Mouse (Mus musculus): ENCODE measurements around the gene Tmem274. TPM values are rescaled to one million over a fixed set of nuclear protein-coding genes. Genes with fewer than 3 reads are reported as not detected.
"Not testable (repeated sequence)": the region's sequence is repeated elsewhere in the genome, so short reads cannot be mapped to it uniquely, and the experiment has no call there.

The Tmem274 gene
- not detected in 2 replicates for polyA plus RNA-seq (2012; ENCODE audit: insufficient read depth, low replicate concordance)

- Histone ChIP-seq H3K27me3 (replicated peaks) (peaks cover 6% of the 10 kb centered on the region), H3K36me3 (replicated peaks; ENCODE audit: low read length) (peaks cover 39% of the 10 kb centered on the region), H3K4me3 (replicated peaks) (no peak within 1 kb of the TSS), H3K9me3 (peaks cover 5% of the 10 kb centered on the region; the same call in 1 of the 2 replicates), H3K4me1 (peaks cover 3% of the 10 kb centered on the region; the same call in 1 of the 2 replicates)
- TF ChIP-seq GATA1 (IDR thresholded peaks at IDR 0.05; ENCODE audit: borderline replicate concordance, low read length) (no peak), FLI1 (IDR thresholded peaks at IDR 0.05; ENCODE audit: low read length) (no peak)
These were observed at the start of gene Tmem274 for GRCm38 (mm10) chr4:149477078-149477477. Gene Tmem274 (plus strand): TSS chr4:149477378.

GRCm38 (mm10) chr4:149429592-149429991 lies 47.6 kb upstream of the Tmem274 start:
- peaks cover 27% of the 10 kb centered on the region; the same call in 1 of the 2 replicates for H3K4me1 ChIP-seq
- no peaks in the 10 kb centered on the region for H3K36me3 ChIP-seq (replicated peaks; ENCODE audit: low read length)
- H3K9me3 ChIP-seq, result no peaks in the 10 kb centered on the region
- TF ChIP-seq GATA1 (IDR thresholded peaks at IDR 0.05; ENCODE audit: borderline replicate concordance, low read length) (no peak), FLI1 (IDR thresholded peaks at IDR 0.05; ENCODE audit: low read length) (no peak)
- H3K27me3 ChIP-seq (replicated peaks), result no peaks in the 10 kb centered on the region
- H3K4me3 ChIP-seq (replicated peaks), result no peak overlapping the region

GRCm38 (mm10) chr4:149431887-149432286 lies 45.3 kb upstream of the Tmem274 start:
- H3K36me3 ChIP-seq (replicated peaks; ENCODE audit: low read length); H3K9me3 ChIP-seq; H3K4me3 ChIP-seq (replicated peaks); H3K27me3 ChIP-seq (replicated peaks): not testable (repeated sequence)
- peaks cover 21% of the 10 kb centered on the region; the same call in 1 of the 2 replicates for H3K4me1 ChIP-seq

GRCm38 (mm10) chr4:149440576-149440975 lies 36.6 kb upstream of the Tmem274 start:
- H3K27me3 ChIP-seq (replicated peaks), result no peaks in the 10 kb centered on the region
- no peaks in the 10 kb centered on the region for H3K36me3 ChIP-seq (replicated peaks; ENCODE audit: low read length)
- no peak overlapping the region for H3K4me3 ChIP-seq (replicated peaks)
- H3K4me1 ChIP-seq, result peaks cover 20% of the 10 kb centered on the region
- H3K9me3 ChIP-seq, result no peaks in the 10 kb centered on the region
- TF ChIP-seq FLI1 (IDR thresholded peaks at IDR 0.05; ENCODE audit: low read length), result no peak
- no peak for TF ChIP-seq GATA1 (IDR thresholded peaks at IDR 0.05; ENCODE audit: borderline replicate concordance, low read length)

DNA sequence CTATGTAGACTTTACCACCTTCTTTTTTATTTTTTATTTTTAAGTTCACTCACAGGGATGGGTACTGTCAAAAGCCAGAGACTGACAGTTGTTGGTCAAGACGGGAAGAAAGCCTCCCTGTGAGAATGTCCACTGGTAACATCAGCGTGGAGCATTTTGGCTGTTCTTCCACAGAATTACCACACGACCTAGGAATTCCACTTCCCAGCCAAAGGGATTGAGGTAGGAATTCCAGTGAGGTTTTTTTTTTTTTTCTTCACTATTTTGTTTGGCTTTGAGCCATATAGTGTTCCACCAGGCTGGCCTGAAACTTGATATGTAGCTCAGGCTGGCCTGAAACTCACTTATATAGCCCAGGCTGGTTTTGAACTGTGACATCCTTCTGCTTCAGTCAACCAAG lies 34.7 kb upstream of the Tmem274 start:
- TF ChIP-seq GATA1 (IDR thresholded peaks at IDR 0.05; ENCODE audit: borderline replicate concordance, low read length) (no peak), FLI1 (IDR thresholded peaks at IDR 0.05; ENCODE audit: low read length) (no peak)
- Histone ChIP-seq H3K4me3 (replicated peaks) (no peak overlapping the region), H3K27me3 (replicated peaks) (no peaks in the 10 kb centered on the region), H3K9me3 (no peaks in the 10 kb centered on the region), H3K36me3 (replicated peaks; ENCODE audit: low read length) (no peaks in the 10 kb centered on the region), H3K4me1 (peaks cover 29% of the 10 kb centered on the region)

GRCm38 (mm10) chr4:149444465-149444864 lies 32.7 kb upstream of the Tmem274 start:
- no peak for TF ChIP-seq GATA1 (IDR thresholded peaks at IDR 0.05; ENCODE audit: borderline replicate concordance, low read length)
- TF ChIP-seq FLI1 (IDR thresholded peaks at IDR 0.05; ENCODE audit: low read length), result no peak
- Histone ChIP-seq H3K9me3 (no peaks in the 10 kb centered on the region), H3K36me3 (replicated peaks; ENCODE audit: low read length) (no peaks in the 10 kb centered on the region), H3K4me3 (replicated peaks) (peak overlapping the region; percentile 23), H3K4me1 (peaks cover 27% of the 10 kb centered on the region), H3K27me3 (replicated peaks) (no peaks in the 10 kb centered on the region)

DNA sequence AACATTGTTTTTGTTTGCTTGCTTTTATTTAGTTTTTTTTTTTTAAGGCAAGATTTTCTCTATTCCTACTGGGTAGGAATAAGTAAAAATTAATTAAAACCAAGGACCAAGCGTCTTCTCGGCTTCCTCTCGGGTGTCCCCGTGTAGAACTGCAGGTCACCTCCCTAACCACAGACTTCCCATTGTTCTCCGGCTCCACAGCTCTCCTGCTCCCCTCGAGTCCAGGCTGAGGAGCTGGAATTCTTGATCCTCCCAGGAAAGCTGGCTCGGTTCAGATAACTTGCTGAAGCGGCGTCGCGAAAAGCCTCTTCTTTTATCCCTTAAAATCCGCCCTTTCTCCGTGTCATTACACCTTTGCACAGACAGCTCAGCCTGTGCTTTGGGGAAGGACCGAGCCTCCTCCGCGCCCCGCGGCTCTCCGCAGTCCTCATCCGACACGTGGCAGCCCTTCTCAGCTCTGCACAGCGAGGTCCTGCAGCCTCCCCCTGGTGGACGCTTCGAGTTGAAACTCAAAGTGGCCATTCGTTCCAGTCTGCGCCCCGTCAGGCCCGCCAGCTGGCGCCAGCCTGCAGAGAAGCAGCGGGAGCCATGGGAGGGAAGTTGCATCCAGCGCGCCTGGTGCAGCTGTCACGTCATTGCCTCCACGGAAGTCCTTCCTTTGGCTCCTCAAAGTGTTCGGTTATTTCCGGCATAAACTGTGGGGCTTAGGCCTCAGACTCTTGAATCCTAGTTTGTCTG lies 32.0 kb upstream of the Tmem274 start:
- Histone ChIP-seq H3K27me3 (replicated peaks) (no peaks in the 10 kb centered on the region), H3K9me3 (no peaks in the 10 kb centered on the region), H3K36me3 (replicated peaks; ENCODE audit: low read length) (no peaks in the 10 kb centered on the region), H3K4me3 (replicated peaks) (peak overlapping the region; percentile 89), H3K4me1 (peaks cover 23% of the 10 kb centered on the region)
- TF ChIP-seq FLI1 (IDR thresholded peaks at IDR 0.05; ENCODE audit: low read length) (no peak), GATA1 (IDR thresholded peaks at IDR 0.05; ENCODE audit: borderline replicate concordance, low read length) (no peak)

- Histone ChIP-seq H3K9me3 (no peaks in the 10 kb centered on the region), H3K4me3 (replicated peaks) (peak overlapping the region; percentile 89), H3K4me1 (peaks cover 23% of the 10 kb centered on the region), H3K36me3 (replicated peaks; ENCODE audit: low read length) (no peaks in the 10 kb centered on the region), H3K27me3 (replicated peaks) (no peaks in the 10 kb centered on the region)
- no peak for TF ChIP-seq GATA1 (IDR thresholded peaks at IDR 0.05; ENCODE audit: borderline replicate concordance, low read length)
These were observed 31.3 kb upstream of the Tmem274 start for GRCm38 (mm10) chr4:149445868-149446267.

GRCm38 (mm10) chr4:149446309-149446708 lies 30.9 kb upstream of the Tmem274 start:
- TF ChIP-seq FLI1 (IDR thresholded peaks at IDR 0.05; ENCODE audit: low read length) (no peak), GATA1 (IDR thresholded peaks at IDR 0.05; ENCODE audit: borderline replicate concordance, low read length) (no peak)
- no peaks in the 10 kb centered on the region for H3K36me3 ChIP-seq (replicated peaks; ENCODE audit: low read length)
- peaks cover 23% of the 10 kb centered on the region for H3K4me1 ChIP-seq
- no peaks in the 10 kb centered on the region for H3K27me3 ChIP-seq (replicated peaks)
- H3K9me3 ChIP-seq, result no peaks in the 10 kb centered on the region
- H3K4me3 ChIP-seq (replicated peaks), result no peak overlapping the region

- peaks cover 6% of the 10 kb centered on the region; the same call in 1 of the 2 replicates for H3K9me3 ChIP-seq
- H3K4me3 ChIP-seq (replicated peaks), result no peak overlapping the region
- peaks cover 18% of the 10 kb centered on the region for H3K4me1 ChIP-seq
- no peaks in the 10 kb centered on the region for H3K36me3 ChIP-seq (replicated peaks; ENCODE audit: low read length)
- peaks cover 10% of the 10 kb centered on the region for H3K27me3 ChIP-seq (replicated peaks)
- TF ChIP-seq FLI1 (IDR thresholded peaks at IDR 0.05; ENCODE audit: low read length), result no peak
- no peak for TF ChIP-seq GATA1 (IDR thresholded peaks at IDR 0.05; ENCODE audit: borderline replicate concordance, low read length)
These were observed 26.5 kb upstream of the Tmem274 start for GRCm38 (mm10) chr4:149450636-149451035.

All from megakaryocyte, embryonic 14.5 days (primary cell).